Mouse (Mus musculus): ENCODE results near the gene Dzip1.

Dzip1 gene

DNA sequence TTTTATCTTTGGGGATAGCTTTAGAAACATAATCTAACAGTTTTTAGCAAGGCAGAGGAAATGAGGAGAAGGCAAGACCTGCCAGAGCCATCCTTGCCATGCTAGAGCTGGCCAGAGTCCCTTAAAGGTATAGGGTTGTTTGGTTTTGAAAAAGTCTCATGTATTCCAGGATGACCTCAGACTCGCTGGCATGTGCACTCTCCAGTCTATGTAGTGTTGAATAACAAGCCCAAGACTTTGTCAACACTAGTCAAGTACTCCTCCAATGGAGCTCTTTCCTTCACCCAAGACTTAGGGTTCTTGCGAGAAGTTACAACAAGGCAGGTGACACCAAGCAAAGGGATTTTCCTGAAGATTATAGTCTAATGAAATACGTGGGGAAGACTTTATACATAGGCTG, 3.3 kb upstream of the Dzip1 start:
- in situ Hi-C loops (cut with MboI, MseI), result loop anchor here in 1 of 2 experiments (25.0 kb wide), 1 partner anchor 1359 kb away; the partner anchor contains the start of gene Mbnl2

DNA sequence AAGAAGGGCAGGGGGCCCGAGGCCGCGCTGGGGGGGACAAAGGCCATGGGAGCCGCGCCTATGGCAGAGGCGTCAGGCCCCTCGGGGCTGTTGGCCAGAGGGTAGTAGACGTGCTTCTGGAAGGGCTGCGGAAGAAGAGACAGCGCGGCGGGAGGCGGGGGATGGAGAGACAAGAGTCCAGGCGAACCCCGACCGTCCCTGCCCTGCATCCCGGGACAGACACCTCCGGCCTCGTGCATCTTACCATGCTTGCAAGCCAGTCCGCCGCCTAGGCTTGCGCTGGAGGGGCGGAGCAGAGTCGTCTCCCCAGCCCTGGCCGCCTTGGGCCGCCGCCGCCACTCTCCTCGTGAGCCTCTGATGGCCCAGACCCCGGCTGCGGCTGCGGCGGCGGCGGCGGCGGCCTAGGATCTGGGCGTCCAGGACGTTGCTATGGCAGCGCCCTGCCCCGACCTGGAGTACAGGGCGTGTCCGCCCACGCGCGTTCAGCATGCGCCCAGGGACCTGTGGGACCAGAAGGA, 2.5 kb downstream of the Dzip1 start:
- in situ Hi-C loops (cut with MboI, MseI), result no loop called here

DNA sequence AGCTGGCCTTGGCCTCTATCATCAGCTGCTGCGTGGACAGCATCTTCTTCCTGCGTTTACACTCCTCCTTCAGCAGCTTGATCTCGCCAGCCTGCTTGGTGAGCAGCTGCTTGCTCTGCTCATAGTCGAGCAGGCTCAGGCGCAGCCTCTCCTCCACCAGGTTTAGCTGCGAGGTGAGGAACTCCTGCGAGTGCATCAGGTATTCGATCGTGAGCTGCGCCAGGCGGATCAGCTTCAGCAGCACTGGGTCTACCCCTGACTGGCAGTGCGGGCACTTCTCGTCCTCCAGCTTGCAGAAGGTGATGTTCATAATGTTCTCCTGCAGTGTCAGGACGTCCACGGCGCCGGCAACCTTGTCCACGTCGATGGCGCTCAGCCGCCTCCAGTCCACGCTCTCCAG, 3.0 kb downstream of the Dzip1 start:
- in situ Hi-C loops (cut with MboI, MseI), result no loop called here

DNA sequence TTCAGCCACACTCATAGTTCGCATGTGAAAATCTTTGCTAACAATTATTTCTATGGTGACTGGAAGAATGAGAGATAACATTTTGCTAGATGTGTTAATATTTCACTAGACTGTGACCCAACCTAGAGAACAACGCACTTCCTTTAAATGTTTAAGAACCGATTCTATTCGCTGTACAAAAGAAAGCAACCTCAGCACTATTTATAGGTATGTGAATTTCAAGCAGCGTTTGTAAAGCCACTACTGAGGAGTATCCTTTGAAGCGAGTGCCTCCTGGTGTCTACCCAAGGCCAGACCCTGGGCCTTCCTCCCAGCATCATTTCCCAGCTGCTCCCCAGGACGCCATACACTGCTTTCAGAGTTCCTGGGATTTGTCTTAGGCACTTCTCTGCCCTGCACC, 4.6 kb downstream of the Dzip1 start:
- in situ Hi-C loops (cut with MboI, MseI), result no loop called here

DNA sequence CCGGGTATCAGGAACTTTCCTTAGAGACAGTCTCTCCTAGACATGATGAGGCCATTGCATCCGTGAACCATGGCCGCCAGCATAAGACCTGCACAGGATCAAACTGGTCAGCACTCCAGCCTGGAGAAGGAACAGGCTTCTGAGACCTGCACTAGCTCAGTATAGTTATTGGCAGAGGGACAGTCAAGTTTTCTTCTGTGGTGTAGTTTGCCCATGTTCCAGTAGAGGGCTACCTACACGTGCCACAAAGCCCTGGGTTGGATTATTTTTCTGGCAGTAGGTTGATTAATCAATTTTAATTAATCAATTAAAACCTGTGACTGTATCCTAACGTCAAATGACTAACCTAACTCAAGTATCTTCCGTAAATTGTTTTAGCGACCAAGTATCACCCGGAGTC, 6.2 kb downstream of the Dzip1 start:
- in situ Hi-C loops (cut with MboI, MseI), result no loop called here

DNA sequence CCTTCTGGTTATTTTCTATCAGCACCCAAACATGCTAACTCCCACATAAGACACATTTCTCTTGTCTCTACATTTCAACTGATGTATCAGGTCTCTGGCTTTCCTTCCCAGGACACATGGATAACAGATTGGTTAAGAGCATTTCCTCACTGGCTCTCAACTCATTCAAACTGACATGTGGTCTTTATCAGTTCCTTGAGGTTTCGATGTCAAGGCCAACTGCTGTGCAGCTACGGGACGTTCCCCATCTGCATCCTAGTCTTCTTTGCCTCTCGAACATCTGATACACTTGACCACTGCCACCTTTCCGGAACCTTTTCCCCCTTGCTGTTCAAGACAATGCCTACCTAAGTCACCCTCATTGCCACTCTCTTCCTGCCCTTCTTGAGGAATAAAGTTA, 11.6 kb downstream of the Dzip1 start:
- in situ Hi-C loops (cut with MboI, MseI), result loop anchor here in 1 of 2 experiments (5.0 kb wide), 2 partner anchors 64 to 96 kb away; no protein-coding TSS in a partner anchor

DNA sequence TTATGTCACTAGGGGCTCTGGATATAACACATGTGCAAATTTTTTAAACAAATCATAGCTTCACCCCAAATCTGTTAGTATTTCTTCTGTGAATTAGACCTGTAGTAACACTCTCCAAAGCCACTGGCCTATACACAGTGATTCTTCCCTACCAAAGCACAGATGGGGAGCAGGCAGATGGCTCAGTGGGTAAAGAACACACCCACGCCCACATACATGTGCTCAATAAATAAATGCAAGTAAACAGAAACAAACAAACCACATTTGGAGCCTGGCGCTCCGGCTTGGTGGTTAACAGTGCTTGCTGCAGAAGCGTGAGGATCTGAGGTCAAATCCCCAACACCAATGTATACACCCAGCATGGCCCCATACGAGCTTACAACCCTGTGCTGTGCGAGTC, 13.7 kb downstream of the Dzip1 start:
- in situ Hi-C loops (cut with MboI, MseI), result loop anchor here in 1 of 2 experiments (5.0 kb wide), 2 partner anchors 66 to 94 kb away; no protein-coding TSS in a partner anchor

DNA sequence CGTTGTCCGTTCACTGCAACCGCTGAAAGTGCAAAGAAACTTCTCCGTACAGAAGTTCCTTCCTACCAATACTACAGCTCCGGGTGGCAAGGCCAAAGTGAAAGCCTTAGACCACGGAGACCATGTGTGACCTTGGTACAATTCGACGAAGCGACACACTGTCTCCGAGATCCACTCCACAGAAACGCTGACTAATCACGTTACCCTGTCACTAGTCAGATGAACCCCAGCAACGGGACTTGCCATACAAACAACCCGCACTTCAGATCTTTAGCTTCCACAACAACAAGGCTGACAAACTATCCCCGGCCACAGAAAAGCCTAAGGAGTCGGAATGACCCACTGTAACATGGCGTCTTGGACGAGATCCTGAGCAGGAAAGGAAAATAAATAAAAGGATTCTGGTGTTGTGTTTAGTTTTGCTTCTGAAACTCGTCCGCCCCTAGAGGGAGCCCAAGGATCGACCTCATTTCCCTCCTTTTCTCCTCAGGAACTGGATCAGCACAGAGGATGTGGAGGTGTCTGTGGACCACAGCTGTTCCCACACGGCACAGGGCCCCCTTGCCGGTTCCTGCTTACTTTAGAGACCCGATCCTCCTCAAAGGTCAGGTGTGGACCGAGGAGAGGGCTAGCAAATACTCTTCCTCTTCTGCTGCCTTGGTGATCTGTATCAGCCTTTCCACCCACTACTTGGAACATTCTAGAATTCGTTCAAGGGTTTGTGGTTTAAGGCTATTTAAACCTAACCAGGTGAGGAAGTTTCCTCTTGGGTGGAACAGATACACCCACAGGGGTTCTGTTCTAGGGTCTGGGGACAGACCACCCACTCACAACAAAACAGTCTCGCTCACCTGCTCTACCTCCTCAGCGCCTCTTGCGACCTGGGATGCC, 14.7 kb downstream of the Dzip1 start:
- in situ Hi-C loops (cut with MboI, MseI), result loop anchor here in 1 of 2 experiments (5.0 kb wide), 2 partner anchors 67 to 93 kb away; no protein-coding TSS in a partner anchor

DNA sequence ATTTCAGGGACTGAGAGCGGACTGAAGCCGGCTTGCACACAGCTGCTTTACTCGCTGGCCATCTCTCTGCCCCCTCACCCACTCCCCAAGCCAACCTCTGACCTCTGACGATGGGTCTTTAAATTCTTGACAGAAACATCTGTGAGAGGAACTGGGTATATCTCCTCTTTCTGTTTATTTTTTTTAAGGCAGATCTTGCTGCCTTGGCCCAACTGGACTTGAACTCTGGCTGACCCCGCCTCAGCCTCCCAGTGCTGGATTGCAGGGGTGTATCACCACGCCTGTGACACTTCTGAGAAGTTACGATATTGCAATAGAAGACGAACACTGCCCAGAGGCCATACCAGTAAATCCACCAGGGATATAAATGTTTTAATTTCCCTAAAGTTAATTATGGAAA, 15.4 kb downstream of the Dzip1 start:
- in situ Hi-C loops (cut with MboI, MseI), result loop anchor here in 1 of 2 experiments (5.0 kb wide), 2 partner anchors 67 to 93 kb away; no protein-coding TSS in a partner anchor

DNA sequence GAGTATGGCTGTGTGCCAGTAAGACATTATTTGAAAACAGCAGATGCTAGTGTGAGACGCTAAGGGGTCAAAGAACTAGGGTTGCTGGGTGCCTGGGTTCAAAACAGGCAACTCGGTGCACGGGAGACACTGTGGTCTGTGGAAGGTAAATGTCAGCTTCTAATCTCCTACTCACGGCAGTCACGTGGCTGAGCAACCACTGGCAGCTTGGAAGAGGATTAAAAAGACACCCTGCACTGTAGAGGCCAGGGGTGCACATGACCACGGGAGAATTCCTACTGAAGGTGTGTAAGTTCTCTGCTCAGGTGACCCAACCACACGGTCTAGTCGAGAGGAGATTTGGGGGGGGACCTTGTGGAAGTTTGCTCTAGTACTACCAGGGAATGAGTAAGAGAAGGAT, 17.7 kb downstream of the Dzip1 start:
- in situ Hi-C loops (cut with MboI, MseI), result no loop called here

DNA sequence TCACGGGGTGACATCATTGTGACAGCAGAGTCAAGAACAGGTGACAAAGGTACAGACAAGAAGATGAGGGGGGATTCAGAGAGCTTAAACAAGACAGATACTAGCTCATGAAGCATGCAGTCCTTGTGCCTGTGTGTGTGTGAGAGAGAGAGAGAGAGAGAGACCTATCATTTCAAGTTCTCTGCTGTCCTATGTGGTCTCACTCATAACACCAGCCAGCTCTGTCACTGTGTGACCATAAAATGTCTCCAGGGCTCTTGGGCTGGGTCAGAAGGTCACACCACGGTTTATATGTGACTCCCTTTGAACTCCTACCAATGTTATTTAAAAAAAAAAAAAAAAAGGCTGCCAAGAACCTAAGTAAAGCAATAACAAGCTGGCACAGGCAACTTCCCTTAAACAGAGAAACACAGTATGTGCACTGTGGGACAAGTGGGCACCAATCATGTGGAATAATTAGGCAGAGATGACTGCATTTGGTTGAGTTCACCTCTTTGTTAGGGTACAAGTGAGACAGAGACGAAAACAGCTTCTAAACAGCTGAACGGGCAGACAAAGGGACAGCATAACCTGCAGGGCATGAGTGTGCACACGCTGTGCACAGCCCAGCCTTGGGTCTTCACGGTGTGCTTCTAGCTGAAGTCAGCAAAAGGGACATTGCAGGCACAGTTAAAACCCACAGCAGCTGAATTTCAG, 21.2 kb downstream of the Dzip1 start:
- in situ Hi-C loops (cut with MboI, MseI), result no loop called here

DNA sequence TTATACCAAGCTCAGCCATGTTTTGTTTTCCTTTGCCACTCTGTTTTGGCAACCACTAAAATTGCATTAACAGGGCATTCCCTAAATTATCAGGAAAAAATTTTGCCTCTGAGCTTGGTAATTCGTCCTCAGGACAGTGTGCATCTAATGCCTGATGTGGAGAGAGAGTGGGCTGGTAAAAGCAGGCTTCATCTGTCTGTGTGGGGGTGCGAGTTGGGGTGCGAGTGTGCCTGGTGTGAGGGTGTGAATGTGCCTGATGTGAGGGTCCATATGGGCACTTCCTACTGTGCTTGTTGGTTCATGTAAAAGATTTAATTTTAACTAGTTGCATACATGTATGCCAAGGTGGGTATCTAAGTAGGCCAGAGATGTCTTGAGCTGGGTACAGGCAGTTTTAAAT, 21.9 kb downstream of the Dzip1 start:
- in situ Hi-C loops (cut with MboI, MseI), result no loop called here

DNA sequence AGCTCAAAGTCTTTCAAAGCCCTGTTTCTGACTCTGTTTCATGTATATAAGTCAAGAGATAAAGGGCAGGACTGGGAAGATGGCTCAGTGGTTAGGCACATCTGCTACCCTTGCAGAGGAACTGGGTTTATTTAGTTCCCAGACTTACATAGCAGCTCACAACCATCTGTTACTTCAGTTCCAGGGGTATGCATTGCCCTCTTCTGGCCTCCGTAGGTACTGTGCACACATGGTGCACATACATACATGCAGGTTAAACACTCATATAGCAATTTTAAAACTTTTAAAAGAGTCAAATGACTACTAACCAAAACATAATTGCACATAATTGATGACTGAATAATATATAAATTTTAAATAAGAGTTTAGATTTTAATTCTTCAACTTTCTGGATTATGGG, 24.3 kb downstream of the Dzip1 start:
- in situ Hi-C loops (cut with MboI, MseI), result no loop called here

DNA sequence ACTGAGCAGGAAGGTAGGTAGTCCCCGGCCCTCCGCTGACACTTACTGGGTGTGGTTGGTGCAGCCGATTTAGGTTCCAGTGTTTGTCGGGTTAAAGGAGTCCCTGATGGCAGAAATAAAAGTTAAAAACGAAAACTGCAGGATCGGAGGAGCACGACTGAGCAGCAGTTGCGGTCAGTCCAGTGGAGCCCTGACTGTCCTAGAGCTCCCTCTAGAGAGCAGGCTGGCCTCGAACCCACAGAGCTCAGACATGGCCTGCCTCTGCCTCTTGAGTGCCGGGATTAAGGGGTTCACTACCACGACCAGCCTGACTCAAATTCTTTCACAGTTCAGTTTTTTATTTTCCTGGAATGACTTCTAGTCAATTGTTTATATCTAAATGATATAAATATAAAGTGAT, 25.3 kb downstream of the Dzip1 start:
- in situ Hi-C loops (cut with MboI, MseI), result loop anchor here in 1 of 2 experiments (5.0 kb wide), 1 partner anchor 78 kb away; no protein-coding TSS in a partner anchor

DNA sequence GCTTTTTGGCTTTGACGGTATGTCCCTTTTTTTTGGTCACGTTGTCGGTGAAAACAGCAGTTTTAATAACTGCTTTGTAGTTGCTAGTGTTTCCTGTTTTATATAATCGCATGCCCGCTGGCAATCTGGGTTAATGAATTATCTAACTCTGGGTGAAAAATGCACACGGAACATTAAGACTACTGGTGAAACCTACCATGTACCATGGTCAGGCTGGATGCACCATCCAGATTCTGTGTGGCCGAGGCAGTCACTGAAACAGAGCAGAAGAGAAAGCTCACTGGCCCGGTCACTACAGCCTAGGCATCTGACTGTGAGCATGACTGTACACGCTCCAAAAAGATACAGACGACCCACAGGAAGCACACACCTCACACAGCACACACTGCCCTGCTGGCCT, 29.6 kb downstream of the Dzip1 start:
- in situ Hi-C loops (cut with MboI, MseI), result loop anchor here in 1 of 2 experiments (5.0 kb wide), 1 partner anchor 73 kb away; no protein-coding TSS in a partner anchor

DNA sequence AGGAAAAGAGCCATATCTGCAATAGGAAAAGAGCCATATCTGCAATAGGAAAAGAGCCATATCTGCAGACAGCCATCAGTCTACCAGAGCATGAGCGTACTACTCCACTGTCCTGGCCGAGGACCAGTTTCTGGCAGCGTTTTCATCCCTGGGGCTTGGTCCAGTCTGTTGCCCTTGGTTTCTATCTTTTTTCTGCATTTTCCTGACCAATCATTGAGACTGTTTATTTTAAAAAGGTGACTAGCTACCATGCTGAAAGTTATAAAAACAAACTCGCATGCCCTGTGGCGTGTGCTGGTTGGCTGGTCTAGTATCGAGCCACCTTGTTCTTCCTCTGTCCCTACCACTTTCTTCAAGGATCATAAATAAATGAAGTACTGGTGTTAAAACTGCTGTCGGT, 30.0 kb downstream of the Dzip1 start:
- in situ Hi-C loops (cut with MboI, MseI), result loop anchor here in 1 of 2 experiments (5.0 kb wide), 1 partner anchor 73 kb away; no protein-coding TSS in a partner anchor

DNA sequence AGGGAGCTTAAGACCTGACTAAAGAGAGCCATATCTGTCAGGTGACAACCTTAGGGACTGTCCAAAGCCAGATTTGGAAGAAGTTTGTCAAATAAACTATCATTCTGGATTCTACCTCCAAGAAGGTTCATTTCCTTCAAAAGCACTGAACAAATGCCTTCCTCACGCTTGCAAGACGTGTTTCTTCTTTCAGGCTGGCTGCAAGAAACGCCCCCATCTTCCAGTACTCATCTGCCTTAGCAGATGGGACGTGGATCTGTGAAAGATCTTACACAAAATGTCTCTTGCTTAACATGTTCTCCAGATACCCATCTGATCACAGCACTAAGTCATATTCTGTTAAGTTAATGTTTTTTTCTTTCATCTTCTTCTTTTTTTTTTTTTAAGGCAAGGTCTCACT, 35.2 kb downstream of the Dzip1 start:
- in situ Hi-C loops (cut with MboI, MseI), result no loop called here

DNA sequence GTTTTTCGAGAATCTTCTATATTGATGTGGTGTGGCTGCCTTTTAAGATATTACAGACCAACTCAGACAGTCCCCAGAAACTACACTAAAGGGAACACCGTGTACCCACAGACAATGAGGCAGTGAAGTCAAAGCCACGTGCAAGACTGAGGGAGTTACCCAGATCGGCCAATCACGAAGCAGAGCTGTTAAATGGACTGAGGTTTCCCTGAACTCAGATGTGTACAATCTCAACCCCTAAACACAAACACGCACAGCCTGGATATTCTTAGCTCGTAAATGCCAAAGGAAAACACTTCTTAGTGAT, 41.1 kb downstream of the Dzip1 start:
- in situ Hi-C loops (cut with MboI, MseI), result no loop called here

DNA sequence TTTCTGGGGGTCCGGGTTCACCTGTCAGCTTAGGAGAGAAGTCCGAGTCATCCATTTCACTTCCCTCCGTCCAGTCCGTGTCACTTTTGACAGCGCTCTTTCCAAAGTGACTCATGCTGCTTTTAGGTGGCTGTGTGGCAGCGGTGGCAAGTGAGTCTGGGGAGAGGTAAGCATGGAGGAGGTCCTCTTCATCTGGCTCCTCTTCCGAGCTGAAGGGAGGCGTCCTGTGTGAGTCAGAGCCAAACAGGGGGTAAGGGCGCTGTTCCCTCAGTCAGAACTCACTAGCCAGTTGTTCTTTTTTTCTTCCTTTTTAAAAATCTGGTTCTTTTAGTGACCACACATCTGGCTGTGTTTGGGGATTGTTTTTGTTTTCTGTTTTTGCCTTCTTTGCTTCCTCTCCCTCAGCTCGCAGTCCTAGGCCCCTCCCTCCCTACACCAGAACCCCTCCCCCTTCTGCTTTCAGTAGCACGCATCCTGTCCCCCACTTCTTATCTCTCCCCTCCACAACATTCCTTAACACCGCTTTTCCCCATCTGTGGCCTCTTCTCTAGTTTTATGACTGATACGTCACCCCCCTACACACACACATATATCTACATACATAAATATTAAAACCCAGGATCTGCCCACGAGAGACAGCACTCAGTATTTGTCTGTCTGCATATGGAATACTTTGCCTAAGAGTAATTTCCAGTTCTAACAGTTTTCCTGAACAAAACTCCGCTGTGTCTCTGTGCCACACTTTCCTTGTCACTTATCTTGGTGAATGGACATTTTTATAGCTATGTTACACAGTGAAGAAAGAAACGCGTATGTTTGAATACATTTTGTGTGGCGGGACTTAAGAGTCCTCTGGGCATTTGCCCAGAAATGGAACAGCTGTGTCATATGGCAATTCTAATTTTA, 41.7 kb downstream of the Dzip1 start:
- in situ Hi-C loops (cut with MboI, MseI), result no loop called here

DNA sequence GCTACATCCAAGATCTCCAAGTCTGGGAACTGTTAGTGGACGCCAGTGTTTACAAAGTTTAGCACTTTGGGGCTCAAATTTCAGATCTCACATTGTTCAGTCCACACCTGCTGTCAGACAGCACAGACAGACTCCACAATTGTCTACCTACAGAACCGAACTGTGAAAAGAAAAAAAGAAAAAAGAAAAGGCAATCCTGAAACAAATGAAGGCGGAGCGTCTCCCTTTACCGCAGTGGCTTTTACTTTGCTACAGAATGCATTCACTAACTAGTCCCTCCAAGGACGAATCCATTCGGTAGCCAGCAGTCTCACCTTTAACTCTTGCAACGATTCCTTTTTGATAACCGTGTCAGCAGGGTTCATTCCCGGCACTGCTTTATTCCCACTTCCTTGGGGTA, 44.6 kb downstream of the Dzip1 start:
- in situ Hi-C loops (cut with MboI, MseI), result no loop called here

DNA sequence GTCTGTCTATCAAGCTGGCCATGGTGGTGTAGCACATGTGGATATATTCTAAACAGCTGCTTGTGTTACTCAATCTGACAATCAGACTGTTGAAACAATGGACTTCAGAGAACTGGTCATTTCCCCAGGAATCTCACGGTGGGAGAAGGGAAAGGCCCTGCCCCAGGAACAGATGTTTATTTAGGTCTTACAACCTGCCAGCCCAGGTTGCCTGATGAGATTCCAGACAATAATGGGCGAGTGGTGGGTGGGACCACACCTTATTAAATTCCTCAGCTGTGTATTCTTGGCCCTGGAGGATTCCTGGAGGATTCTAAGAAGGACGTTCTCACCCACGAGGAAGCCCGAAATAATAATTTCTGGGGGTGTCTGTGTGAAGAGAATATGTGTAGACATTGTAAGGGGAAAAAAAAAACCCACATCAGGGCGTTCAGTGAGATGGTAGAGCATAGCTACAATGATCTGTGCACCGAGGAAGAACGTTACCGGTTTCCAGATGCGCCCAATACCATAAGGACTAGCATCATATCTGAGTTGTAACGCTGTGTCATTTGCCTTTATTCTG, 46.8 kb downstream of the Dzip1 start:
- in situ Hi-C loops (cut with MboI, MseI), result no loop called here
